Mouse (Mus musculus): Measurements from ENCODE around the gene Ripor2.

DNA sequence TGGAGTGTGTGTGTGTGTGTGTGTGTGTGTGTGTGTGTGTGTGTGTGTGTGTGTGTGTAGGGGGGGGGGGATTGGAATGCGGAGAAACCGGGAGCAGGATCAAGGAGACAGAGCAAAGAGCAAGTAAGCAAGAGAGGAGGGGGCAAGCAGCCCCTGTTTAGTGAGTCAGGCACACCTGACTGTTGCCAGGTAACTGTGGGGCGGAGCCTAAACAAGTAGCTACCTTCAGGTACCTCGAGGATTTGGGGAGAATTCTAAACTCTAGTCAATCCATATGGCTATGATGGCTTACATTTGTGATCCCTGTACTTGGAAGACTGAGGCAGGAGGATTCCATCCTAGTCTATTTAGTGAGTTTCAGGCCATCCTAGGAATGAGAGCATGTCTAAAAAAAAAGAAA lies 22.1 kb downstream of the Ripor2 start:
- TF ChIP-seq MAFK (IDR thresholded peaks at IDR 0.05; ENCODE audit: insufficient replicate concordance, low read length) (no peak), MYC (IDR thresholded peaks at IDR 0.05; ENCODE audit: low read depth, low read length) (no peak), POLR2A (IDR thresholded peaks at IDR 0.05; ENCODE audit: low read depth, low read length) (no peak), CTCF (conservative IDR thresholded peaks at IDR 0.05 in 1 of 2, IDR thresholded peaks at IDR 0.05 in 1 of 2; ENCODE audit: low read depth in 2 of 2, low read length in 2 of 2) (no peak), ZMIZ1 (IDR thresholded peaks at IDR 0.05; ENCODE audit: low read depth, low read length) (no peak), BHLHE40 (IDR thresholded peaks at IDR 0.05; ENCODE audit: low read depth, low read length) (no peak)
